Mouse (Mus musculus) frontal cortex, postnatal 14 days (tissue): ENCODE measurements at regions not wholly inside any gene's neighbourhood (a gene's known extent, or its start where the extent isn't known, plus 50 kb on each side); places are given as distances from the start of the nearest gene placed in this dataset.
A peak's percentile ranks its signal among the peaks of the same experiment; 100 is the strongest.
"Not testable (repeated sequence)": the region's sequence is repeated elsewhere in the genome, so short reads cannot be mapped to it uniquely, and the experiment has no call there.

Source experiments
- DNase-seq, 2 experiments: peaks; one replicate each; pipeline ENCODE4 v3.0.0; 2022; ENCODE audit warnings: low spot score in 2 of 2

- not testable (repeated sequence) for DNase-seq
Measured at GRCm38 (mm10) chrX:103129347-103129746, 57.1 kb downstream of the Nap1l2 start.

- DNase-seq = peak in 1 of 2 experiments; percentile 5
Measured at GRCm38 (mm10) chrX:103109181-103109580, 77.3 kb downstream of the Nap1l2 start.

GRCm38 (mm10) chrX:103067730-103068621, 118.5 kb downstream of the Nap1l2 start:
- peak in 1 of 2 experiments; percentile 6 for DNase-seq

GRCm38 (mm10) chrX:103067107-103067506, 119.3 kb downstream of the Nap1l2 start:
- DNase-seq = not testable (repeated sequence)

GRCm38 (mm10) chrX:103026256-103027028, 98.3 kb downstream of the 1700018G05Rik start:
- no peak for DNase-seq

GRCm38 (mm10) chrX:103025495-103025894, 97.3 kb downstream of the 1700018G05Rik start:
- peak in 1 of 2 experiments; percentile 5 for DNase-seq

- DNase-seq = not testable (repeated sequence)
Measured at GRCm38 (mm10) chrX:103013425-103014057, 85.4 kb downstream of the 1700018G05Rik start.

GRCm38 (mm10) chrX:103012298-103013243, 84.4 kb downstream of the 1700018G05Rik start:
- not testable (repeated sequence) for DNase-seq

GRCm38 (mm10) chrX:102993956-102994355, 65.8 kb downstream of the 1700018G05Rik start:
- not testable (repeated sequence) for DNase-seq
